Mouse (Mus musculus) Patski (cell line): ENCODE measurements around the gene Mavs. TPM values are rescaled to one million over a fixed set of nuclear protein-coding genes. Genes with fewer than 3 reads are reported as not detected.

Experiments used
- ATAC-seq: fragments of 100-300 bp; one replicate; pipeline ENCODE4 v1.8.0; 2021
- CTCF ChIA-PET: fragments of 350-600 bp; sonication (Branson Sonifier 250); formaldehyde crosslinking; loops from one replicate; lab custom pipeline; 2022; ENCODE audit warnings: inconsistent platforms; lab: Charles Lee
- POLR2A ChIA-PET: fragments of 350-600 bp; sonication (Branson Sonifier 250); formaldehyde crosslinking; loops from one replicate; lab custom pipeline; 2022; ENCODE audit warnings: antibody characterized with exemption, inconsistent platforms; lab: Charles Lee
- DNase-seq: peaks from one replicate; pipeline ENCODE4 v3.0.0-alpha.2; 2011; ENCODE audit warnings: low read depth, low spot score
- H3K27me3 ChIP-seq: fragments of 371-371 bp; one replicate; pipeline ENCODE4 v1.5.1; 2021
- CTCF ChIP-seq: fragments of 100-300 bp; IDR thresholded peaks from one replicate; pipeline ENCODE4 v1.5.1; 2021
- in situ Hi-C: fragments of 300-500 bp; cut with MboI; formaldehyde crosslinking; loops from 3 replicates; pipeline ENCODE4 v1.11.1; 2018; ENCODE audit warnings: low pct_unique_long_range_greater_than_20kb, mixed read lengths
- polyA plus RNA-seq: library from polyadenylated mRNA; unstranded; gene quantifications from one replicate; pipeline ENCODE4 v1.2.3, GENCODE M21; 2021

Gene Mavs
- polyA plus RNA-seq, 1 experiment from 2014 or later = 54.5 TPM

GRCm38 (mm10) chr2:131227243-131227642 lies 6.6 kb upstream of the Mavs start:
- ATAC-seq = no peak
- in situ Hi-C loops = no loop called here
- POLR2A ChIA-PET = no interaction called here
- no peak for DNase-seq
- TF ChIP-seq CTCF = no peak
- CTCF ChIA-PET = no interaction called here
- no peaks in the 10 kb centered on the region for H3K27me3 ChIP-seq

DNA sequence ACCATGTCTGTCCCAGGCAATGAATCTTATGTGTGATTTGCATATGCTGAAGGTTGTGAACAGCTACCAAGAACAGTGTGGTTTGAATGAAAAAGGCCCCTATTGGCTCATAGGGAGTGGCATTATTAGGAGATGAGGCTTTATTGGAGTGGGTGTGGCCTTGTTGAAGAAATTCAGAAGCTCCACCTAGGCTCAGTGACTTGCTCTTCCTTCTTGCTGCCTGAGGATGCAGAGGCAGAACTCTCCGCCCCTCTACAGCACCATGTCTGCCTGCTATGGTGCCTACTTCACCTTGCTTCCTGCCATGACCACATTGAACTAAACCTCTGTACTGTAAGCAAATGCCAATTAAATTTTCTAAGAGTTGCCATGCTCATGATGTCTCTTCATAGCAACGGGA lies 1.3 kb upstream of the Mavs start:
- in situ Hi-C loops = no loop called here
- TF ChIP-seq CTCF = no peak
- CTCF ChIA-PET = interaction anchor here (2.9 kb wide), 1 partner anchor 10 kb away, joined by 10 read pairs; no protein-coding TSS in a partner anchor

GRCm38 (mm10) chr2:131234127-131234650 lies 326 bp downstream of the Mavs start:
- in situ Hi-C loops = no loop called here
- no peak for TF ChIP-seq CTCF
- no peaks in the 10 kb centered on the region for H3K27me3 ChIP-seq
- ChIA-PET POLR2A (interaction anchor here (1.2 kb wide), 1 partner anchor 12 kb away, joined by 3 read pairs; no protein-coding TSS in a partner anchor), CTCF (interaction anchor here (1.7 to 2.9 kb wide), 2 partner anchors 12 to 19 kb away, joined by 4 to 10 read pairs; no protein-coding TSS in a partner anchor)
- peak; percentile 29 for ATAC-seq
- no peak for DNase-seq

More for the DNA sequence above, 1.3 kb upstream of the Mavs start:
- ATAC-seq (no peak), DNase-seq (no peak)
- POLR2A ChIA-PET = interaction anchor here (1.0 to 1.4 kb wide), 3 partner anchors 23 to 53 kb away, joined by 3 read pairs; partner anchors contain the start of gene Cenpb
- H3K27me3 ChIP-seq = no peaks in the 10 kb centered on the region

DNA sequence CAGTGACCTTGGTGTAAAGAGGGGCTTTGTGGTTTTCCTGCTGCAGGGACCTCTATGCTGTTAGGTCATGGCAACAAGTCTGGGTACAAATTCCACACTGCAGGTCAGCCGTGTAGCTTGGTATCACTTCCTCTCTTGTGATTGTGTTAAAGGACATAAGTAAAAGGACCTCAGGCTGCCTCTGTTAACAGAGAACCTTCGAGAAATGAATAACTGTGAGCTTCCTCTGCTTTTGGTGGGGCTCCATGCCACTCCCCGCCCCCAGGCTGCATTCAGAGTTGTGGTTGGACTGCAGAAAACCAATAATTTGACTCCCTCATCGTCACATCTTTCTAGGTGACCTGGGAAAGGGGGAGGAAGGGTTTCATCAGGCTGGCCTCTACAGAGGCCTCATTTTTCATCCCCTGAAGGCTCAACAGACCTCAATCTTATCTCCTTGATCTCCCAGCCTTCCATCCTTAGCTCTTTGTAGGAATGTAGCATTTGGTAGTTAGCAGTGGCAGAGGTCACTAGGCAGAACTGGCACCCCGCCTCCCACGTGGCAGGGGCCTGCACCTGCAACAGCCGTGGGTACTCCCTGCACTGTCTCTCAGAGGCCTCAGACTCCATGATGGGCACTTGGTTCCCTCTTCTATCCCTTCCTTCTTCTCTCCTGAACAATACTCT lies 1.2 kb downstream of the Mavs start:
- H3K27me3 ChIP-seq = no peaks in the 10 kb centered on the region
- POLR2A ChIA-PET = interaction anchor here (0.6 to 1.4 kb wide), 3 partner anchors 11 to 48 kb away, joined by 3 read pairs; partner anchors contain the start of genes Cdc25b and Spef1
- in situ Hi-C loops = no loop called here
- ATAC-seq (no peak), DNase-seq (no peak)
- TF ChIP-seq CTCF = no peak
- CTCF ChIA-PET = interaction anchor here (0.9 to 1.7 kb wide), 3 partner anchors 18 to 50 kb away, joined by 3 to 4 read pairs (median 3); no protein-coding TSS in a partner anchor

DNA sequence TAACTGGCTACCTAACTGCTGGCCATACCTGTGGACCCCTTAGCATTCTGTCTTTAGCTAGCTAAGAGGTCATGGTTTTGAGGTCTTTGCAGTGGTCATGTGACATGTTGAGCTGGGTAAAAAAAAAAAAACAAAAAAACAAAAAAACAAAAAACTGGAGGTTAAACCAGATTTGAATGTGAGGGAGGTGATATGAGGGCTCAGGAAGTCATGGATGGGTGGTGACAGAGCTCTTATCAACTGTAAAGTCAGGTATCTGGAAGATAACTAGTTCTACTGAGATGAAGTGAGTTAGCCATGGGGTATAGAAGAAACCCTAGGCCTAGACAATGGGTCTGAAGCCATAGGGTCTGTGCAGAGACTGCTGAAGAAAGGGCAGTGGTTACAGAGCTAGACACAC lies 8.3 kb downstream of the Mavs start:
- ChIA-PET CTCF (interaction anchor here (1.5 to 2.1 kb wide), 2 partner anchors 8 to 11 kb away, joined by 4 to 5 read pairs; no protein-coding TSS in a partner anchor), POLR2A (interaction anchor here (1.3 kb wide), 1 partner anchor 10 kb away, joined by 3 read pairs; no protein-coding TSS in a partner anchor)
- no peak for TF ChIP-seq CTCF
- in situ Hi-C loops = no loop called here
- DNase-seq (no peak), ATAC-seq (no peak)
- no peaks in the 10 kb centered on the region for H3K27me3 ChIP-seq

DNA sequence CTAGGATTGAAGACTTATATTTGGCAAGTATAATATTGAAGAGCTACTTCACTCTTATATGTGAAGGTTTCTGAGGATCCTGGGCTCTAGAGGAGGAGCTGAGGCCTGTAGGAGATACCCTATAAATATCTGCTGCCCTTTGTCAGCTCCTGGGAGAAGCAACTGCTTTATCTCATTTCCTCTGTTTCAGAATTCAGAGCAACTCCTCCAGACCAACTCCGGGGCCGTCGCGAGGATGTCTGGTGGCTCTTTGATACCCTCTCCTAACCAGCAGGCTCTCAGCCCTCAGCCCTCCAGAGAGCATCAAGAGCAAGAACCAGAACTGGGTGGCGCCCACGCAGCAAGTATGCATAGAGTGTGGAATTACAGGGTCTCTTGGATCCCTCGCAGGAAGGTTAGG lies 9.1 kb downstream of the Mavs start:
- DNase-seq = no peak
- no peaks in the 10 kb centered on the region for H3K27me3 ChIP-seq
- TF ChIP-seq CTCF = no peak
- in situ Hi-C loops = no loop called here
- no peak for ATAC-seq
- ChIA-PET CTCF (interaction anchor here (2.1 kb wide), 1 partner anchor 11 kb away, joined by 5 read pairs; no protein-coding TSS in a partner anchor), POLR2A (interaction anchor here (1.3 kb wide), 1 partner anchor 9 kb away, joined by 3 read pairs; no protein-coding TSS in a partner anchor)

DNA sequence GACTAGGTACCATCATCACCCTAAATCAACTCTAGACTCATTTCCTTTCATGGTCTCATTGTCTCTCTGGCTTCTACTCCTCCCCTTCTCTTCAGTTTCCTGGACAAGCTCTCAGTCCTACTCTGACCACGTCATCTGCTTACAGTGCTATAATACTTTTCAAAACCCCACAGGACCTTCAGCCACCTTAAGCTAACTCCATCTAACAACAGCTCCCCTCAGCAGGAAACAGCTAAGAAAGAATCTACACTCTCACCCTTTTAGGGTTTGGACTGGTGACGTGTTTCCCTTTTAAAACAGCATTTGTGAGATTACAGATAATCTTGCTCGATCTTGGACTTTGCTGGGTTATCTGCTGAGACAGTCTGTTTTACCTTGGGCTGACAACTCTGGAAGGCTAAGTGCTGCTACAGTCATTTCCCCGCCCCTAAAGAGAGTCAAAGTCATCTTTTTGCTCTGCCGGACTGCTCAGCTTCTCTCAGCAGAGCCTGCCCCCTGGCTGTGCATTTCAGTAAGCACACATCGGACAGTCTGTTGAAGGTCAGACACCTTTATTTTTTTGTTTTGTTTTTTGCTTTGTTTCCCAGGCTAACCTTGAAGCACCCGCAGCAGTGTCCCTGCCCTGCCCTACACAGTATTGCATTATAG lies 19.9 kb downstream of the Mavs start:
- POLR2A ChIA-PET = interaction anchor here (0.6 kb wide), 2 partner anchors 33 to 55 kb away, joined by 5 to 6 read pairs; no protein-coding TSS in a partner anchor
- DNase-seq (peak; percentile 28), ATAC-seq (peak; percentile 91)
- in situ Hi-C loops = loop anchor here (5.0 kb wide), 3 partner anchors 72 to 292 kb away; partner anchors contain the start of gene Cenpb
- peak; percentile 95 for TF ChIP-seq CTCF
- H3K27me3 ChIP-seq = no peaks in the 10 kb centered on the region
- CTCF ChIA-PET = interaction anchor here (0.9 to 3.4 kb wide), 14 partner anchors 8 to 200 kb away, joined by 3 to 15 read pairs (median 4); partner anchors contain the start of genes Mavs and Pank2

DNA sequence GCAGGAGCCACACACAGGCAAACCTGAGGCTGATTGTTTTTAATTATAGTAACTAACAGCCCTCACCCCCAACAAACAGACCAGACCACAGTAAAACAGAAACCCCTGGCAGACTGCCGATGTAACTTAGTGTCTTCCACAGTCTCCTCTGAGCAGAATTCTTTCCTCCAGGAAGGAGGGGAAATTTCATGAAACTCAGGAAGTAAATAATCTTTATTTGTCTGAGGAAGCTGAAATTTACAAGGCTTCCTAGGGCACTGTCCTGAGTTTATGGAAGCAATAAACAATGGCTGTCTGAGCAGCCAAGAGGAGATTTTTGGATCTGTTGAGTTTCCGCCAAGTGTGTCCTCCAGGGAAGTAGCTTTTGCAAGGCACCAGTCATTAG lies 20.5 kb downstream of the Mavs start:
- no peaks in the 10 kb centered on the region for H3K27me3 ChIP-seq
- ATAC-seq (peak; percentile 19), DNase-seq (no peak)
- CTCF ChIA-PET = interaction anchor here (0.7 to 3.4 kb wide), 10 partner anchors 9 to 201 kb away, joined by 3 to 15 read pairs (median 3); partner anchors contain the start of gene Mavs
- POLR2A ChIA-PET = interaction anchor here (0.6 kb wide), 1 partner anchor 56 kb away, joined by 6 read pairs; no protein-coding TSS in a partner anchor
- in situ Hi-C loops = loop anchor here (5.0 kb wide), 3 partner anchors 72 to 292 kb away; partner anchors contain the start of gene Cenpb
- TF ChIP-seq CTCF = peak; percentile 3

- H3K27me3 ChIP-seq = no peaks in the 10 kb centered on the region
- in situ Hi-C loops = no loop called here
- POLR2A ChIA-PET = interaction anchor here (1.2 kb wide), 1 partner anchor 18 kb away, joined by 3 read pairs; no protein-coding TSS in a partner anchor
- TF ChIP-seq CTCF = no peak
- CTCF ChIA-PET = interaction anchor here (0.9 to 3.4 kb wide), 7 partner anchors 9 to 161 kb away, joined by 3 to 15 read pairs (median 3); no protein-coding TSS in a partner anchor
- DNase-seq (no peak), ATAC-seq (no peak)
Observed at GRCm38 (mm10) chr2:131255738-131256137, 21.9 kb downstream of the Mavs start.

GRCm38 (mm10) chr2:131258693-131259092 lies 24.8 kb downstream of the Mavs start:
- ATAC-seq (no peak), DNase-seq (no peak)
- in situ Hi-C loops = no loop called here
- ChIA-PET POLR2A (interaction anchor here (0.7 kb wide), 1 partner anchor 11 kb away, joined by 4 read pairs; no protein-coding TSS in a partner anchor), CTCF (no interaction called here)
- no peaks in the 10 kb centered on the region for H3K27me3 ChIP-seq
- no peak for TF ChIP-seq CTCF
